Mouse (Mus musculus): ENCODE results near the gene Cdipt.

Gene Cdipt

GRCm38 (mm10) chr7:126975893-126975949 is at the start of gene Cdipt:
Gene Cdipt (plus strand): TSS chr7:126975914.
- DNase-seq (ENCODE audit: low spot score): no peak

DNA sequence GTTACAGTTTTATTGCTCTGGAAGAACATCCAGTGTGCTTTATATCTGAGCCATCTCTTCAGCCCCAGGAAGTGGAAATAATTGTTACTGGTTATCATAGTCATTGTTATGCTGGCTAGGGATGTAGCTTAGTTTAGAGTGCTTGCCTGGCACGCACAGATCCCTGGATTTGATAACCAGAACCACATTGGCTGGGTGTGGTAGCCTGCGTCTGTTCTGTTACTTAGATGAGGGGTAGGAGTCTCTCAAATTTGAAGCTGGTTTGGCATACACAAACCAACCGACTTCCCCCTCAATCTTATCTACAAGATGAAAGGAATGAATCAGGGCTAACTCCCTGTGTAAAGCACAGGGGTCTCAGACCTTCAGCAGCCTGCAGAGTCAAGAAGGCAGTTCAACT is 49.4 kb upstream of the Cdipt start:
- no peak for DNase-seq (ENCODE audit: low spot score)

DNA sequence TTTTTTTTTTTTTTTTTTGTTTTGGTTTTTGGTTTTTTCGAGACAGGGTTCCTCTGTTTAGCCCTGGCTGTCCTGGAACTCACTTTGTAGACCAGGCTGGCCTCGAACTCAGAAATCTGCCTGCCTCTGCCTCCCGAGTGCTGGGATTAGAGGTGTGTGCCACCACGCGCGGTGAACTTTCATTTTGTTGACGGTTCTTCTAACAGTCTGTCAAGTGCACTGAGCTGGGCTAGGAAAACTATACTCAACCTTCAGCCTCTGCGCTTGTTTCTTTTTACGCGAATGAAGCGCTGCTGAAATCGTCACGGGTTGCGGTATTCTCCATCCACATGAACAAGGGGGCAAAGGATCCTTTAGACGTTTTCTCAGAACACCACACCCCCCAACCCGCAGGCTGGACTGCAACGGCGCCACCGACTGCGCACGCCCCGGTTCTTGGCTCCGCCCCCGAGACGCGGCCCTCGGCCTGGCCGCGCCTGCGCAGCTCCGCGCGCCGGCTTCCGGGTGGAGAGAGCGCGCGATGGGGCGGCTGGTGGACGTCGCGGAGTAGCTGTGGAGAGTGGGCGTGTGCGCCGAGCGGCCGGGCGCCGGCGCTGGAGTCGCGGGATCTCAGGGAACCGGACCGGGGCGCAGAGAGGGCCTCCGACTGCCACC is 47.2 kb upstream of the Cdipt start, which contains the start of gene Kctd13:
Kctd13 (plus strand) TSS at position 496 of the 654 bp plus-strand sequence.
- DNase-seq (ENCODE audit: low spot score): peak; percentile 80

DNA sequence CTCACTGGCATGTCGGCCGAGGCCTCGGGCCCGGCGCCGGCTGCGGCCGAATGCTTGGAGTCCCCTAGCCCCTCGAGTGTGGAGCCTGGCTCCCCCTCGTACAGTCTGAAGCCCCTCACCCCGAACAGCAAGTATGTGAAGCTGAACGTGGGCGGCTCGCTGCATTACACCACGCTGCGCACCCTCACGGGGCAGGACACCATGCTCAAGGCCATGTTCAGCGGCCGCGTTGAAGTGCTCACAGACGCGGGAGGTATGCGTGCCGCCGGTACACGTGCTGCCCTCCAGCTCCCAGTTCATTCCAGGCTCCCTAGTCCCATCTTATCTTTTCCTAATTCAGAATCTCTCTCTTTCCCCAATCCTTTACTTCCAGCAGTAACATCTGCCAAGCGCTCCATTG is 46.7 kb upstream of the Cdipt start:
- no peak for DNase-seq (ENCODE audit: low spot score)

GRCm38 (mm10) chr7:126932652-126933051 is 43.1 kb upstream of the Cdipt start:
- no peak for DNase-seq (ENCODE audit: low spot score)

- no peak for DNase-seq (ENCODE audit: low spot score)
These were observed 34.5 kb upstream of the Cdipt start for GRCm38 (mm10) chr7:126941171-126941570.

DNA sequence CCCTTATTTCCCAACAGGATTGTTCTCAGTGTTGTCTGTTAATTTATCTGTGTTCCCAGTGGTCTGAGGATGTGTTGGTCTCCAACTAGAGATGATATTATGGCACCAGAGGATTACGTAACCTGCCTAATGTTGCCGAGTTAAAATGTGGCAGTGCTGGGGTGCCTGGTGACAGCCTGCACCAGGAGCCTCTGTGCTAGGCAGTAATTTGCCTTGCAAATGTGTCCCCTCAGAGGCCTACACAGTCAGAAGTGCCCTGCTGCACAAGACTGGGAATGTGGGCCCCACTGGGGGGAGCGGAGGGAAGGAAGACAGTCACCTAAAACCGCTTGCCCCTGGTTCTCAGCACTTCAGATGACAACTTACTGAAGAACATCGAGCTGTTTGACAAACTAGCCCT is 33.9 kb upstream of the Cdipt start:
- DNase-seq (ENCODE audit: low spot score): no peak

GRCm38 (mm10) chr7:126946530-126946929 is 29.2 kb upstream of the Cdipt start:
- DNase-seq (ENCODE audit: low spot score): peak; percentile 41

DNA sequence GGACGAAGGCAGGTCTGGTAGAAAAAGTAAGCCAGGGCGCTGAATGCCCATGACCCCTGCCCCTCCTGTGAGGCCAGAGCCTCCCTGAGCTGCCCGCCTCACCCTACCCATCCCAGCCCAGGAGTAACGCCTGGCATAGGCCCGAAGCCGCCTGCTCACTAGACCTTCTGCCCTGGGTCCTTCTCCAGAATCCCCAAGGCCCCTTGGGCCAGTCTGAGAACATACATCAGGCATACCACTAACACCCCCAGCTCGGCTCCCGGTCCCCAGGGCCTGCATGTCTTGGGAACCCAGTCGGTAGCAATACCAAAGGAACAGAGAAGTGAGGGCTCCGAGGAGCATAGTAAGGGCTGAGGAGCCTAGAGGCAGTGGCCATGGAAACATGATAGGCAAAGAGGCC is 27.1 kb upstream of the Cdipt start:
- no peak for DNase-seq (ENCODE audit: low spot score)

- no peak for DNase-seq (ENCODE audit: low spot score)
These were observed 26.3 kb upstream of the Cdipt start, which contains the start of gene Asphd1 for GRCm38 (mm10) chr7:126949403-126949792. Gene Asphd1 (minus strand): TSS chr7:126949582.

- DNase-seq (ENCODE audit: low spot score): peak; percentile 68
These were observed 25.7 kb upstream of the Cdipt start, which contains the start of gene Sez6l2 for GRCm38 (mm10) chr7:126949793-126950646. Gene Sez6l2 (plus strand): TSS chr7:126950563.

DNA sequence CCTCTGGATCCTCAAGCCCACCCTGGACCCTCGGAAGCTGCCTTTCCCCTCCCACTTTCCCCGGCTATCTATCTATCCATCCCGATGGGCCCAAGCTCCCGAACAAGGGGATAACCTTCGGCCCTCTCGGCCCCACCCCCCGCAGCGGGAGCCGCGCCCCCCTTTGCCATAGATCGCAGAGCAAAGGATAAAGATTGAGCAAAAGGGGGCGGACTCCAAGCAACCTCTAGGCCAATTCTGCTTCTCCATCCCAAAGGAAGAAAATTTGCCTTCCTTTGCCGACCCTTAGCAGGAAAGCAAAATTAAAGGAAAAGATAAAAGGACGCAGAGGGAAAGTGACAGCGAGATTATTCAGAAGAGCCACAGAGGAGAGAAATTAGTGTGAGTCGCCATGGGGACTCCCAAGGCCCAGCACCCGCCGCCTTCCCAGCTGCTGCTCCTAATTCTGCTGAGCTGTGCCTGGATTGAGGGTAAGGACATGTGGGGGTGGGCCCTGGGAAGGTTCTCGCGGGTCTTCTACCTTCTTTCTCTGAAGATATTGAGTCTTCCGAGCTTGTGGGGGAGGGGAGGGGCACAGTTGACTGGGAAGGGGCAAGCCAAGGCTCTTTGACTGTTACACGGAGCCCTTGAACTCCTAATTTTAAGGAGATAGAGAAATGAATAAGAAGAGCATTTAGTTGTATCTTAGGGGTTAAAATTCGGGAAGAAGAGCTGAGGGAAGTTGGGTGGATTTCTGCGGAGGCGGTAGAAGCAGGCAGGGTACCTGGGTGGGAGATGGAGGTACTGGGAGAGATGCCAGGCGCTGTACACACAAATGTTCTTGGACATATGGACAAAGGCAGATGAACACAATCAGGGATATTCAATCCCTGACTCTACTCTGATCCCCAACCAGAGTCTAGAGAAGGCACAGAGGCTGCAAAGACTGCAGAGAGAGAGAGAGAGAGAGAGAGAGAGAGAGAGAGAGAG is 24.8 kb upstream of the Cdipt start:
- no peak for DNase-seq (ENCODE audit: low spot score)

GRCm38 (mm10) chr7:126951741-126952140 is 24.0 kb upstream of the Cdipt start:
- DNase-seq (ENCODE audit: low spot score): no peak

DNA sequence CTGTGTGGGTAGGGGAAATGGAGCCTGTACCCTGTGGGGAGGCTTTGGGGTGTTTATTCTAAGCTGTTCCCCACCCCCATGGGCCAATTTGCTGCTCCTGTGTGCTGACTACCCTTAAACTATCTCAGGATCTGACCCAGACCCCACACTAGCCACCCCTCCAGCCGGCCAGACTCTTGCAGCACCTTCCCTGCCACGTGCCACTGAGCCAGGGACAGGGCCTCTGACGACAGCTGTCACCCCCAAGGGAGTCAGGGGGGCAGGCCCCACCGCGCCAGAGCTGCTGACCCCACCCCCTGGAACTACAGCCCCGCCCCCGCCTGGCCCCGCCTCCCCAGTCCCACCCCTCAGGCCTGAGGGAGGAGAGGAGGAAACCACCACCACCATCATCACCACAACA is 23.1 kb upstream of the Cdipt start:
- DNase-seq (ENCODE audit: low spot score): no peak

DNA sequence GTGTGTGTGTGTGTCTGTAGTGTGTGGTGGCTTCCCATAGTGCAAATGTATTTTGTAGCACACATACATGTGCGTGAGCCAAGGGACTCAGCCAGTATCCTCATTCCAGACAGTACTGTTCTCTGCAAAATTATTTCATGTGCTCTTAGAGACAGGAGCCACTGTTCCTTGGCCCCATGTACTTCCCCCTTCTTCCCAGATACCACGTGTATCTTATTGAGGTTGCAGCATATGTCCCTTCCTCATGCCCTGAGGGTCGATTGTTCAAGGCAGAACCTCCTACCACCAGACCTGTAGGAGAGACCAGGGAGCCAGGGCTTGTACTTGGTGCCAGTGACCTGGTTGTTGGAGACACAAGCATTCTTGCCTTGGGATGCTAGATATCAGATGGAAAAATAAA is 20.6 kb upstream of the Cdipt start:
- no peak for DNase-seq (ENCODE audit: low spot score)

- DNase-seq (ENCODE audit: low spot score): no peak
These were observed 15.9 kb upstream of the Cdipt start for GRCm38 (mm10) chr7:126959780-126960179.

DNA sequence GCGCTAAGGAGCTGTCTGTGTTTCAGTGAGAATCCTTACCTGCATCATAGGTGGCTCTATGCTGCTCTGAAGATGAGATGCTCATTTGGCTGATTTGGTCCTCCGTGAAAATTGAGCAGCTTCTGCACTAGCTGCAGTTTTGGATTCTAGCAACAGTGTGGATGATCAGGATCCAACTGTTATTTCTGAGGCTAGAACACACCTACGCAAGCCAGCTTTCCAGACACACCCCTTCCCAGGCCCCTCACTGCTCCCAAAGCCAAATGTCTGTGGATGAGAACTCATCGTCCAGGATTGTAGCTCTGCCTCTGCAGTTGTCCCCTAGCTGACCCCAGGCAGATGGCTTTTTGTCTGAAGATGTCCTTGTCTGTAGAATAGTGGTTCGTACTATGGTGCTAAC is 14.6 kb upstream of the Cdipt start:
- DNase-seq (ENCODE audit: low spot score): no peak

GRCm38 (mm10) chr7:126961965-126962364 is 13.7 kb upstream of the Cdipt start:
- no peak for DNase-seq (ENCODE audit: low spot score)

DNA sequence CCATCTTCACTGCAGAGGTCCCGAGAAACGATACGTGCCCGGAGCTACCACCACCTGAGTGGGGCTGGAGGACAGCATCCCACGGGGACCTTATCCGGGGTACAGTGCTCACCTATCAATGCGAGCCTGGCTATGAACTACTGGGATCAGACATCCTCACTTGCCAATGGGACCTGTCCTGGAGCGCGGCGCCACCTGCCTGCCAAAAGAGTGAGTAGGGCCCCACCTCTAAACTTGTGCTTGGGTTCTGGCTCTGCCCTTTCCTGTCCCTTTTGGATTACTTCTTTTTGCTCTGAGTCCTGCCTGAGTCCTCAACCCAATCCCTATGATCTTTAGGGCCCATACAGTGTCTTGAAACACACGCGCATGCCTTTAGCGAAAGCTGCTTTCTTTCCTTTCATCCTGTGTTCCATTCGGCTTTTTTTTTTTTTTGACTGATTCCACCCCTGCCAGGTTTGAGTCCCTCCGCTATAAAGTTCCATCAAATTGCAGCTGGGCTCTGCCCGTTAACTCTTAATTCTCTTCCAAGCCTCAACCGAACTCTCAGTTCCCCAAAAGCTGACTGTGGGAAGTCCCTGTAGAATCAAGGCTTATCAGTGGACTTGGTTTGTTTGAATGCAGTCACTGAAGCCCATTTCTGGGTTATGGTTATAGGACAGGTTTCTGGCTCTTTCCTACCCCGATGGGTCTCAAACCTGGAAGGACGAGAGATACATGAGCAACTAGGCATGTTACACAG is 12.0 kb upstream of the Cdipt start:
- peak; percentile 35 for DNase-seq (ENCODE audit: low spot score)

DNA sequence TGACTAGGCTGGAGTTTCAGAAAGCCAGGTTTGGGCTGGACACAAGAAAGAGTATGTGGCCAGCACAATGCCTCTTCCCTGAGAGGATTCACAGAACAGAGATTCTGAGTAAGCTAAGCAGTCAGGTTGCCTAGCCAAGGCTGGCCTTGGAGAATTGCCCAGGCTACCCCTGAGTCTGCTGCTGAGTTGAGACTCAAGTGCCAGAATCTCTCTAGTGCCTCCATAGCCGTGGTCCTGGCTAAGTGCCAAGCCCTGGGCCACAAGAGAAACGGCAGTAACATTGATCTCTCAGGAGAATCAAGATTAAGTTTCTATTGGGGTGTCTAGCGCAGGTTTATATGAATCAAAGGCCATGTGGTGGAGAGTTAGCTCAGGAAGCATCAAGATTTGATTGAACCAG is 10.1 kb upstream of the Cdipt start:
- DNase-seq (ENCODE audit: low spot score): no peak

DNA sequence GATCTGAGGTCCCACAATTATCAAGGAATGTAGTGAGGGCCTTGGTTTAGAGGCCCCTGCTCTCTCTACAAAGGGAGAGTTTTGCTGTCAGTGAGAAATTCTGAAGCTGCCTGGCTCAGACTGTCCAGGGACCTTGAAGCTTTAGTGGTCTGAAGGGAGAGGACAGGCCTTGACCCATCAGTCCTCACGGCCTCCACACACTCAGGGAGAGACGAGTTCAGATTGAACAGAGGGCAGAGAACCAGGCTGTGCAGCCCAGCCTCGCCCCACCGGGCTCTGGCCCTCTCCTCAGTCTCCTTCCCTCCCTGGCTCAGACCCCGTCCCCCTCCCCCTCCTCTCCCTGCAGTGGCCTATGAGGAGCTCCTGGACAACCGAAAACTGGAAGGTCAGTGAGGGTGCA is 8.4 kb upstream of the Cdipt start:
- no peak for DNase-seq (ENCODE audit: low spot score)

DNA sequence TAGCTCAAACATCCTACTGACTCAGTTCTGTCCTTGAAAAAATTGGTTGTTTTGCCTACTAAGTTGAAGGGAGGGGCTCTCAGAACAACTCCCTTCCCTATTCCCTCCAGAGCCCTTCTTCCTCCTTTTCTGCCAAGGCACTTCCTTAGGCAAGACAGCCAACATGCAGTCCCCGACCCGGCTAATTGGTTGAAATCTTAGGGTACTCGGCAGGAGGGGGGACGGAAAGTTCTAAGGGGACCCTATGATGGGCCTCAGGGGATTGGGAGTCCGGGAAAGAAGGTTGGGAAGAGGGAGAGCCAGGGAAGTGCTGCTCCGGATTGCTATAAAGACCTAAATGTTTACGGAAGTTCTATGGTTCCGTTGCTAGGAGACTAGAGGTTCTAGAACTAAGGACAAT is 221 bp upstream of the Cdipt start:
- no peak for DNase-seq (ENCODE audit: low spot score)

Data from adipocyte (in vitro differentiated cells).